Mouse (Mus musculus) cerebellum, adult 18-20 months (tissue): Measurements from ENCODE around the gene Thbs4.
"Not testable (repeated sequence)": the region's sequence is repeated elsewhere in the genome, so short reads cannot be mapped to it uniquely, and the experiment has no call there.

Experiments used
- DNase-seq, 2 experiments: peaks; one replicate each; pipeline ENCODE4 v3.0.0; 2021

Thbs4 gene

DNA sequence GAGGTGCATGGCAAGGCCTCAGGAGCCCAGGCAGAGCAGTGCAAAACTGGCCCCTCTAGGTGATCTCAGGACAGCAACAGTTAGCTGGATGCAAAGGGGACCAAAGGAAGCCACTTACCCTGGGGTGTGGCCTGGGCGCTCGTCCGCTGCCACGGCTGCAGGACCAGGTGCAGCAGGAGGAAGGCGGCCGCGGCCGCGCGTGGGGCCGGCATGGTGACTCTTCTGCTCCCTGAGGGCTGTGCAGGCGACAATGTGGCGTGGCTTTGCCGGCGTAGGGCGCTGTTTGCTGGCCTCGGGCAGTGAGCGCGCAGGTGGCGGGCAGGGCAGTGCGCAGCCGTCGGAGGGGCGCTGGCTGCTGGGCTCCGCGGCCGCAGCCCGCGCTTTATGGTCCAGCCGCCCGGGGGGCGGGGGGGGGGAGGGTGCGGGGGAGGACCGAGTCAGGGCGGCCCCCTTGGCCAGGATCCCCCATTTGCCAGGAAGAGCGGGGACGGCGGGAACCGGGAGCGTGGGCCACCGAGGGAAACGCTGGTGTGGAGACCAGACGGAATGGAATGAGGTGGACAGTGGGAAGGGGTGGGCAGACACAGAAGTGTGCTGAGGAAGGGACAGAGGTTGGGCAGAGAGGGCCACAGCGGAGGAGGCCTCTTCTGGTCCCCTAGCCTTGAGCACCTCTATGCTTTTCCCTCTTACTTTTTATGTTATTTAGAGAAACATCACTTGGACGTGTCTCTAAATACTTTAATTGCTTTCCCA, at the start of gene Thbs4:
Gene Thbs4 (minus strand): TSS at position 357 of the 753 bp plus-strand sequence.
- DNase-seq: peak; percentile 15 to 18

DNA sequence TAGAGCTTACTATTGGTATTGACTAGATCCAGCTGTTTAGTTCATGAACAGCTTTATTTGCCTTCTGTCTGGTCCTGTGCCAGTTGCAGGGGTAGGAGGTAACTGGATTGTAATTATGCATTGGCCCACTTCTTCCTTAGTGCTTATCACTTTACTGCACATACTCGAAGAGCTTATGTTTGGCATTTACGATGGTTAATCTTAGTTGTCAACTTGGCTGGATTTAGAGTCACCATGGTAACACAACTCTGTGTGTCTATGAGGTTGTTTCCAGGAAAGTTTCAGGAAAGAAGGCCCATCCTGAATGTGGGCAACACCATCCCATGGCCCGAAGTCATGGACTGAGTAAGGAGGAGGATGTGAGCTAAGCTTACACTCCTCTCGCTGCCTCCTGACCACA, 38.5 kb upstream of the Thbs4 start:
- DNase-seq: no peak

DNA sequence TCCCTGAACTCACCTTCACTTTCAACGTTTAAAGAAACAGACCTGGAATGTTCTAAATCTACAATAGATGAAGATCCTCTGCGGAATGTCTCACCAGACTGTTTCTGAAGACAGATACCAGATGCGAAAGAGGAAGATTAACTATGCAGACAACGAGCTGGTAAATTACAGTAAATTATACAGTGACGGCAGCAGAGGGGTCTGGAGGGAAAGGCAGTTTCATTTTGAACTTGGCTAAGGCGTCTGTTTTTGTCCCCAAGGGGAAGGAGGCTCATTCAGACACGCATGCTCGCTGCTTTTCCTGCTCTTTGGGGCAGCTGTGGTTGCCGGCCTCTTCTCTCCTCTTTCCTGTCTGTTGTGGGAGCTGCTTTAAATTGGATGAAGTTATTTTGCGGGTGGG, 34.2 kb upstream of the Thbs4 start:
- no peak for DNase-seq

DNA sequence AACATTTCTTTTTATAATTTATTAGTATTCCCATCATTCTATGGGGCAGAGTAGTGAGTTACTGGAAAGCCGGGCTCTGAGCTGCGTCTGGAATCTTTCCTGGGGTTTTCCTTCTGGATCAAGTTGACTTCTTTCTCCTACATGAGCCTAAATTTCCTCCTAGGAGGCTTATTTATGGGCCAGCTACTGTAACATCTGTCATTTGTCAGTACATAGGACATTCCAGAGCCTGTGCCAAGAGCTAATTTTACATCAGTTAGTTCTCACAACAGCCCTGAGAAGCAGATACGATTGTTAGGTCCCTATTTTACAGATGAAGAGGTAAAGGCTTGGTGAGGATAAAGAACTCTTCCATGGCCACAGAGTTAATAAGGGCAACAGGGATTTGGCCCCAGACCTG, 22.7 kb upstream of the Thbs4 start:
- DNase-seq: no peak

DNA sequence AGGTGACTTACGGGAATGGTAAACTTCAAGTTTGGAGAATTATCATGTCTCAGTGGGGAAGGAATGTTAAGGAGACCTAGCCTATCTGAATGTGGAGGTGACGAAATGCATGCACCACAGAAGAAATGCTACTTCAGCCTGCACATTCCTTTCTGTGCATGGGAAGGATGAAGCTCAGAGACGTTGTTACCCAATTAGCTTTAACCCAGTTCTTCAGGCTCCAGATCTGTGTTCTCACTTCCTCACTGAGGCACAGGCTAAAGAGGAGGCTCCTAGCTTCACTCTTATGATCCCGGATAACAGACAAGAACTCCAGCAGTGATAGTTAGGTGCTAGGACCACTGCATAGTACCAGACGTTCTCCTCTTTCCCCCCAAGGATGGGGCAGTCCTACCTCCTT, 21.7 kb upstream of the Thbs4 start:
- DNase-seq: no peak

DNA sequence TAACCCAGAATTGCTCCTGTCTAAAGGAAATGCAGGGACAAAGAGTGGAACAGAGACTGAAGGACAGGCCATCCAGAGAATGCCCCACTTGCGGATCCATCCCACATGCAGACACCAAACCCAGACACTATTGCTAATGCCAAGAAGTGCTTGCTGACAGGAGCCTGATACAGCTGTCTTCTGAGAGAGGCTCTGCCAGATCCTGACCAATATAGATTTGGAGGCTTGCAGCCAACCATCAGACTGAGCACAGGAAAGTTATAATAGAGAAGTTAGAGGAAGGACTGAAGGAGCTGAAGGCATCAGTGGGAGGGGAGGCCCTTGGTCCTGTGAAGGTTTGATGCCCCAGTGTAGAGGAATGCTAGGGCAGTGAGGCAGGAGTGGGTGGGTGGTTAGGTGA, 16.0 kb upstream of the Thbs4 start:
- DNase-seq: not testable (repeated sequence)

DNA sequence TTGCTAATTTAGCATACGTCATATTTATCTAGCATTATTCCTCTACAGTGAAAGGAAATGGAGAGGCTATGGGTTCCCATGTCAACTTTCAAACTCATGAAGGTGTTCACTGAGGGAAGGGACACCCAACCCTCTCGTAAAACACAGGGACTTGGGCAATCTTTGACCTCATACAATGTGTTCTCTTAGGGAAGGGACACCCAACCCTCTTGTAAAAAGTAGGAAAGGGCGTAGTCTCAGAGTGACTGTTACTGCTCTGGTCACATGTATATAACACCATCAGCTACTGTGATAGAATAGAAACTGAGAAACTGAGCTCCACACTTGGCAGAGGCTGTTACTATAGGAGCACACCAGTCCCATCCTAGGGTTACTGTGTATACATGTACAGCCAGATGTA, 13.2 kb upstream of the Thbs4 start:
- DNase-seq: no peak

DNA sequence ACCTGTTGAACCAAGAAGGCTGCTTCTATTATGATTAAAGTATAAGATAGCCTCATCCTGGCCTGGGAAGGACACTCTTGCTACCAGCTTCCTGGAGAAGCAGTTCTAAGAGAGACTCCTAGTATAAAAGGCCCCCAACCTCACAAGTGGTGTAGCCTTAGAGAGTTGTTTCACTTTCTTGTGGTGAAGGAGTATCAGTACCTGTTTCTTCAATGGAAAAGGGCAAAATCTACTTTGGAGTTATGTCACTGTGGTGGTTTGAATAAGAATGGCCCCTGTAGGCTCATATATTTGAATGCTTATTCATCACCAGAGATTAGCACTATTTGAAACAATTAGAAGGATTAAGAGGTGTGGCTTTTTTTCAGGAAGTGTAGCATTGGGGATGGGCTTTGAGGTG, 12.2 kb upstream of the Thbs4 start:
- DNase-seq: no peak

DNA sequence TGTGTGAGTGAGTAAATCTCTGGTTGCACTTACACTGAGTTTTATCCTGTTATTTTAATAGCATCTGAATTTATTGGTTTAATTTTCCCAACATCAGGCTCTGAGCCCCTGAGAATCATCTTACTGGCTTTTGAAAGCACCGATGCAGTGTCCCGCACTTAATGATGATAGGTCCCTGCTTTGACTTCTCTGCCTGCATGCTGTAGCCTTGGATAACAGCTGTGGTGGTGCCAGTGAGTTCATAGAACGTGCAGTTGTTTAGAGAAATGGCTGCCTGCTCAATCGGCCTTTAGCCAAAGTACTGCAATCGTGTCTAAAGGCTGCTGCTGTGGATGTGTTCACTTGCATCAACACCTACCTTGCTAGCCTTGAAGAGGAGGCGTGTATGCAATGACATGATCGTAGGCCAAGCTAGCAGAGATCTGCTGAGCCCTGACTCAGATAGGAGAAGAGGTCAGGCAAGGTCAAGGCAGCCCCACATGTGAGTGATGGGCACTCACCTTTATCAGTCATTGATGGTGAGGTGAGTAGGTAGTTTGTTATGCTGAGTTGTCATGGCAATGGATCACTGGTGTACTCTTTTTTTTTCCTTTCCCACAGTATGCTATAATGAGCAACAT, 4.8 kb upstream of the Thbs4 start:
- no peak for DNase-seq

DNA sequence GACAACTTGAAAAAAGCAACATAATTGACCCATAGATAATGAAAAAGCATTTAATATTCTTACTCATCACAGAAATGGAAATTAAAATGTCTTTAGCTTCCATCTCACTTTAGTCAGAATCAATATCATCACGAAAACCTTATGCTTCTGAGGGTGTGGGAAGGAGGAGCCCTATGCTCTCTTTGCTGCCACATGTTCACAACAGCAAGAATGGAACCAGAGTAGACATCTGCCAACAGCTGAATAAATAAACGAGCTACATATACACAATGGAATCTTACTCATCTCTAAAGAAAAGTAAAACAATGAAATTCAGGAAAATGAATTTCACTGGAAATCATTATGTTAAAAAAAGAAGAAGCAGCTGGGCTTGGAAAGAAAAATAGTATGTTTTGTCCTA, 4.2 kb upstream of the Thbs4 start:
- no peak for DNase-seq

DNA sequence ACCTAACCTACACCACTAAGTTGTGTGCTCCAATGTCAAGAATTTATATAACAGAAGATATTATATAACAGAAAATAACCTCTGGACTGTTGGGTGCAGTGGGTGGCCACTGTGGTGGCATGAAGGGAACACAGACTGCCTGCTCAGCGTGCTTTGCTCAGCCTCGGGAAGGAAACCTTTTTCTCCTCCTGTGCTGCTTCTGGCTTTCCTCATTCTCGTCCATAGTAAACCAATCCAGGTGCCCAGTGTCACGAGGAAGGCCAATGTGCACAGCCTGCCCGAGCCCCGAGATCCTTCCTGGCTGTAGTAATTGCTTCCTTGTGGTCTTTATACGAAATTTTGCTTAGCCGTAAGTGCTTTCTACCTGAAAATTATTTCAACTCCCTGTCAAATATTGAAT, 982 bp downstream of the Thbs4 start:
- no peak for DNase-seq

DNA sequence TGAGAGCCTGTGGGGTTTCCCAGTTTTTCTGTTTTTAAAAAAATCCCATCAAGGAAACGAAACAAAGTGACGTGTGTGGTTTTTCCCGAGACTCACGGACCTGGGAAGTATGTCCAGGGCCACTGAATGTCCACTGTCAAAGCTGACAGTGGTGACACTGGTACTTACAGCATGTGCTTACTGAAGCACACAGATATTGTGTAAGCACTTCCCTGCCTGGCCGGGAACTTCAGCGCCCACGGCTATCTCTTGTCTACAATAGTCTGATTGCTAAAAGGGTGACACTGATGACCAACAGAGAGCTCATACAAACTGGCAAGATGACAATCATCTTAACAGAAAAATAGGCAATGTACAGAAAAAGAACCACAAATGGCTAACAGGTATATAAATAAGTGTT, 3.1 kb downstream of the Thbs4 start:
- DNase-seq: no peak

DNA sequence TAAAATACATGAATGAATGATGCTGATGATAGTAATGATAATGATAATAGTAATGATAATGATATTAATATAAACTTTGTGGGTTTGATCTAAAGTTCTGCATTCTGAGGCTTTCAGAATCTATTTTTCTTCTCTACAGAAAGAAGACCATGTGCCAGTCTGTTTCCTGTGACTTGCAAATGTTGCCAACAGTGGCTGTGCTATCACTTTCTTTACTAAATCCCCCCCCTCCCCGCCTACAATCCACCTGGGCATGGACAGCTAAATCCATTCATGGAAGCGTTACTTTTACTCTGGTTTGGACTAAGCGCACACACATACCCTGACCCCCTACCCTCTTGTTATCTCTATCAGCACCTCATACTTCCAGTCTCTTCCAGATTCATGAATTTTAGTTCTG, 10.3 kb downstream of the Thbs4 start:
- DNase-seq: no peak

DNA sequence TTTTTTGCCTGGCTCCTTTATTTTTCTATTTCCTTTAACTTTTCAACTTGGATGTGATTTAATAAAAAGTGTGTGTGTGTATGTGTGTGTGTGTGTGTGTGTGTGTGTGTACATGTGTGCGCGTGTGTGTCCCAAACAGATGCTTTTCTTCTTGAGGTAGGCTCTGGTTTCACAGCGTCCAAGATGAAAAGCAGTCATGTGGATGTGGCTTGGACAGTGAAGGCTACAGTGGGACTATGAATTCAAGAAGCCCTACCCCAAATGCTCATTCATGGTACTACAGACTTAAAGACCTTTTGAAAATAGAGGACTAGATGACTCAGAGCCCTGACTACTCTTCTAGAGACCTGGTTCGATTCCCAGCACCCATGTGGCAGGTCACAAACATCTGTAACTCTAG, 11.1 kb downstream of the Thbs4 start:
- DNase-seq: no peak

DNA sequence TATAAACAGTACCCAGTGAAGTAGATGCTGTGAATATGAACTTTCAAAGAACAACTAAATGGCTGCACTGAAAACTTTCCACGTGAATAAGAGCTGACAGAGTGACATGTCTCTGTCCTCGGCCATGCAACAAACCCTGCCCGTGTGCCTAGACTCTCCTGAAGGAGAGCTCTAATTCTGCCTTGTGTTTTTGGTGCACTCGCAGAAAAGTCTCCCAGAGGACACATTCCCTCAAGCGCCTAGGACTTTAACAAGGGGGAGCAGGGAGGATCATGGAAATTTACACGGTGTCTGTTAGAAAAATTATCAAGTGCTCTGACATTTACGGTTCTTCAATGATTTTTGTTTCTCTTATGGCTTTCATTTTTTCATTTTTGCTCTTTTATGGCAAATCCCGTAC, 13.7 kb downstream of the Thbs4 start:
- DNase-seq: no peak

DNA sequence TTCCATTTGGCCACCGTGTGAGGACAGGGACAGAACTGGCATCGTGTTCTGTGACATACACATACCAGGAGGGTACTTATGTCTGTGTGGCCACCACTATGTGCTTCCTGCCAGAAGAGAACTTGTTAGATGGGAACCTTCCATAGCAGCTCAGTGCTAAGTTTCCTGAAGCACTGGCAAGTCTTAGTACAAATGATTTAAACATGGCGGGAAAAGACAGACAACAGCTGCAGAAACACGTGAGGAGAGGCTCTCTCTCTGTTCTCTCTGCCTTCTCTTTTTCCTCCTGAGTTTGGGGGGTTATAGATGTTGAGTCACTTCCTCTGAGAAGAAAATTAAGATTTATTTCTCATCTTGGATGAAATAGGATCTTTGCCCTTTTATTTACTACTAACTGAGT, 14.5 kb downstream of the Thbs4 start:
- DNase-seq: no peak

DNA sequence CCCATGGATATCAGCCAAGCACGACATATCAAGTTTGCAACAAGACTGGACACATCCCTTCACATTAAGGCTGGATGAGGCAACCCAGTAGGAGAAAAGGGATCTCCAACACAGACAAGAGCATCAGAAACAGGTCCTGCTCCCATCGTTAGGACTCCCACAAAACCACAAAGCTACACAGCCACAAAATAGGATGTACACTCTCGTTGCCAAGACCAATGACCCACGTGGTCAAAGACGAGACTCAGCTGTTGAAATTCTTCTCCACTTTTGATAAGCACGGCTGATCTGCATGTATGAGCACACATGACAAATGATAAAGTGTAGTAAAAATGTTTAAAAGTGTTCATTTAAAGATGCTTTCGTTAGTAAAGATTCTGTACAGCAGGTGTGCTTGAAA, 16.0 kb downstream of the Thbs4 start:
- DNase-seq: no peak

DNA sequence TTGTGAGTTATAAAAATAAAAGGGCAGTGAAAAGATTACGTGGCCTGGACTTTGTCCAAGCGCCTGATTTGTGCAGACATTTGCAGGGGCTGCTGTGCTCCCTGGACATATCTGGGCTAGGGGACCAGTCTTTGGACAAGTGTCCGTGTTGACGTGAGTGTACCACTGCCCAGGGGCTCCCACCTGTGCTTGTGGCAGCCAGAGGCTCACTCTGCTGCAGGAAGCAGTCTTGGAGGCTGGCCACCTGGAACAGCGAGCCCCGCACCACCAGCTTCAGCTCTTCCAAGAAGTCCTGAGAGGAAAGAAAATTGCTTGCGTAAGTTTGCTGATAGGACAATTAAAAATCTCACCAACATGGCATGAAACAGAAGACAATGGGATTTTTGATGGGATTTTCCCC, 18.7 kb downstream of the Thbs4 start:
- DNase-seq: no peak

DNA sequence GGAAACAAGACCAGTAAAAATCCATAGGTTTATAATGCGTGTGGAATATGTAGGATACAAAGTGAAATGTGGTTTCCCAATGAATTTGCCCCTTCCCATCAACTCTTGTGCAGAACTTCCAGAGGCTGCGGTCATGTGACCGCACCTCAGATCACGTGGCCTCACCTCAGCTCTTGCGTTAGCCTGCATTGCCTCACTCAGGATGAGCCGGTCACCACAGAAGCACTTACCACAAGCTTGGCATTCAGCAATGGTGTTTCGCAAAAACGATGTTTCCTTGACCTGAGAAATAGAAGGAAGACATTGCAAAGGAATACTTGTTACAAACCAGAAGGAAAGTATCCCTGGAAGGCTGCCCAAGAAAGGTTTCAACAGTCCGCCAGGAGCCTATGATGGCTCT, 19.7 kb downstream of the Thbs4 start:
- no peak for DNase-seq

DNA sequence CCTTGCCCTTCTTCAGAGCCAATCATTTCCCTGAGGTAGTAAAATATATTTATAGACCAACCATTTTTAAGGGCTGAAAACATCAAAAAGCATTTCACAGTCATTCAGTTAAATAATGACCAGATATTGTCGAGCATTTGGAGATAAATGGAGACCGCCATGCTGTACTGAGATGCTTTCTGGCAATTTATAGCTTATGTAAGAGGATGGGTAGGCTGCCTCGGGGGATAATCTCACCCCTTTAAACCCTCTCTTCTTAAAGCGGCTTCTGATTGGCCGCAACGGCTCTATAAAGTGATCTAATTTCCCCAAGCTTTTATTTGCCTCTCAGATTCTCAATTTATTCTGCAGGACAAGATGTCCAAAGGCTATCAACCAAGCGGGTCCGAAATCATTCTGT, 22.1 kb downstream of the Thbs4 start:
- no peak for DNase-seq

DNA sequence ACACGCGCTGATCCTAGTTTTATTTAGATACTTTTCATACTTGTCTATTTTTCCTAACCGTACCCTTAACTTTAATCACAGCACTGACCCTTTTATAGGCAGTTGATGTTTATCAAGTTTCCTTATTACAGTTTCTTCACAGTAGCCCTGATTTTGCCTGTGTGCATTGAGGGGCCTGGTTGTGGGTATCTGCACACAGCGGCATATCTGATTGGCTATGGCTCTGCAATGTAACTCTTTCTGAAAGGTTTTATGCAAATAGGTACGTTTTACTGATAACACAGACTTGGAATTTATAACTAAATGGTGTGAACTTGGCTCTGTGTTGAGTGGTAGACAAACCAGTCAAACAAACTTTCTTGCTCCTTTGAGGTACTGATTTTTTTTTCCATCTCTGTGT, 23.1 kb downstream of the Thbs4 start:
- DNase-seq: no peak

DNA sequence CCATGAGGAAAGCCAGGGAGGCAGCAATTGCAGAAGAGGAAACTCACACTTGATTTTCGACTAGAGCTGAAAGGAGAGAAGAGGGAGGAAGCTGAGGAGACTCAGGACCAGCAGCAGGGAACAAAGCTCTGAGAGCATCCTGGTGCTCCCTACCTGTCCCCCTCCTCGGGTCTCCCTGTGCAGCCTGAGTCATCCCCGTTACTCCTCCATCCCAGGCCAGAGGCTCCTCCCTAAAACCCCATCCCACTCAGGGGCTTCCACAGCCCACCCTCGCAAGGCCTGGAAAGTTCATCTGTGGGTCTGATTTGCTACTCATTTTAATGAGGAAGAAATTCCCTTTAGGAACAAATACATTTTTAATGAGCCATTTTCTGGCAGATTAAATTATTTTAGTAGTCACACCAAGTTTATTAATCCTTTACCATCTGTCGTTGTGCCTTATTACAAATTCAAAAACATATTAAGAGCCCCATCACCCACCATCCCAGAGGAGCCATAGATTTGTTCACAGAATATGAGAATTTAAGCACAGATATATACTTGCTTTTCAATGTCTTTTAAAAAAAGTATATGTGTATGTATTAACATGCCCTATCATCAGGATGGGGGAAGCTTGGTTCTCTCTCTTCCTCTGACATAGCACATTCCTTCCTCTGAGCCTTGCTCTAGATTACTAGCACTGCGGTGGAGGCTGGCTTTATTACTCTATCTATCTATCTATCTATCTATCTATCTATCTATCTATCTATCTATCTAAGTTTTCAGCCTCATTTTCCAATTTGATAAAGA, 29.0 kb downstream of the Thbs4 start:
- DNase-seq: no peak

DNA sequence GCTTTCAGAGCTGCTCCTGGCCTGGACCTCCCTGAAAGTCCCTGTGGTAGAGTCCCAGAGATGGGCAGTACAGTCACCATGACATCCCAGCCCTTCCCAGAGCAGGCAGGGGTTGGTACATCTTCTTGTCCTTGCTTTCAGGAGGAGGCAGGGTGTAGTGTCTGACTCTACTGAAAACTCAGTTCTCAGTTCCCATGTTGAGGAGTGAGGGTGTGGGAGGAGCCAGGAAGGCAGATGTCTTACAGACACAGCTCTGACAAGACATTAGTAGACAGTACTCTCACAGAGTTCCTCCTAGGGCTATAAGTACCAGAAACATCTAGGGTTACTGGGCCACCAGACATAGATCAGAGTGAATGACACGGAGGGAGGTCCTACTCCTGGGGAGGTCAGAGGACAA, 32.3 kb downstream of the Thbs4 start:
- no peak for DNase-seq

DNA sequence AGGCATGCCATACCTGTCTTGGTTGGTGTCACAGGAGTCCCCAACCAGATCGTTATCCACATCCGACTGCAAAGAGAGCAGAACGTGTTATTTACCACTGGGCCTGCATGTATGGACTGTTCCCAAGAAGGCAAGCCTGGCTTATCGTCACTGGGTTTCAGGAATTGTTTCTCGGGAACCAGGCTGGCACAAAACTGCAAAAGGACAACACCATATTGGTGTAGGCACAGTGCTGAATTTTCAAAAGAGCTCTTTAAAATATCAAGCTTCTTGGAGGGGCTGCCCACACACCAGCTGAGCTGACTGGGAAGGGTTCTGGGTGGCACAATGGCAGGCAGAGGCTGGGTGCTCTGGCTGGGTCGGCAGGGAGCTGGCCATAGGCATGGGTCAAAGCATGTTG, 34.1 kb downstream of the Thbs4 start:
- no peak for DNase-seq
